Mouse (Mus musculus) erythroblast, embryonic 14.5 days (primary cell): ENCODE results near the gene Ckm.

Experiments
- GATA1 ChIP-seq: IDR thresholded peaks from 2 replicates; pipeline ENCODE4 v1.6.1; 2012; ENCODE audit warnings: low read length, inconsistent platforms, mixed read lengths
- TAL1 ChIP-seq: IDR thresholded peaks from 3 replicates; pipeline ENCODE4 v1.6.1; 2012; ENCODE audit warnings: low read length, inconsistent platforms, mixed read lengths

- TF ChIP-seq GATA1: no peak
- TF ChIP-seq TAL1: no peak
Observed at GRCm38 (mm10) chr7:19470308-19470707, 65.7 kb downstream of the Ckm start.
